Mouse (Mus musculus): ENCODE results near the gene Borcs5.

- TF ChIP-seq CTCF (IDR thresholded peaks at IDR 0.05; ENCODE audit: low read depth), result no peak
- TF ChIP-seq EP300 (IDR thresholded peaks at IDR 0.05; ENCODE audit: low read depth), result no peak
Measured at GRCm38 (mm10) chr6:134601766-134602165, 37.5 kb upstream of the Borcs5 start.
